Mouse (Mus musculus): ENCODE measurements around the gene Txndc11. TPM values are rescaled to one million over a fixed set of nuclear protein-coding genes. Genes with fewer than 3 reads are reported as not detected.
"Not testable (repeated sequence)": the region's sequence is repeated elsewhere in the genome, so short reads cannot be mapped to it uniquely, and the experiment has no call there.

Txndc11 gene
- total RNA-seq (2022) = 10 to 100 TPM; 41.3 to 57.6 (median 46.8) TPM

GRCm38 (mm10) chr16:11134348-11135344, at the start of gene Txndc11:
TSS of gene Txndc11 (minus strand) at chr16:11134650.
- peak; percentile 99 for DNase-seq

DNA sequence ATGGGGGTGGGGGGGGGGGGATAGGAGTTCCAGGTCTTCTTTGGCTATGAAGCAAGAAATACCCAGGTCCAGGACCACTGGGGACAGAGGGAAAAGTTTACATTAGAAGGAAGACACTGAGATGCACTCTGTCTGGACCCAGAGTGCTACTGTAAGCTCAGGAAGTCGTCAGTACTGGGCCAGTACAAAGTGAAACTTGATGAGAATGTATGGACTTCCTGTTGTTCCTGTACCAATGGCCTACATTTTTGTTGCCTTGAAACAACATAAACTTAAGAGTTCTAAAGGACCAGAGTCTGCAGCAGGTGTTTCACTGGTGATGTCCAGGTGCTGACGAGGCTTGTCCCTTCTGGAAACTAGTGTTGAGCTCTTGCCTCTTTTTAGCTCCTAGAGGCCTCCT, 43.0 kb upstream of the Txndc11 start:
- no peak for DNase-seq

GRCm38 (mm10) chr16:11176884-11177244, 42.4 kb upstream of the Txndc11 start:
- no peak for DNase-seq

DNA sequence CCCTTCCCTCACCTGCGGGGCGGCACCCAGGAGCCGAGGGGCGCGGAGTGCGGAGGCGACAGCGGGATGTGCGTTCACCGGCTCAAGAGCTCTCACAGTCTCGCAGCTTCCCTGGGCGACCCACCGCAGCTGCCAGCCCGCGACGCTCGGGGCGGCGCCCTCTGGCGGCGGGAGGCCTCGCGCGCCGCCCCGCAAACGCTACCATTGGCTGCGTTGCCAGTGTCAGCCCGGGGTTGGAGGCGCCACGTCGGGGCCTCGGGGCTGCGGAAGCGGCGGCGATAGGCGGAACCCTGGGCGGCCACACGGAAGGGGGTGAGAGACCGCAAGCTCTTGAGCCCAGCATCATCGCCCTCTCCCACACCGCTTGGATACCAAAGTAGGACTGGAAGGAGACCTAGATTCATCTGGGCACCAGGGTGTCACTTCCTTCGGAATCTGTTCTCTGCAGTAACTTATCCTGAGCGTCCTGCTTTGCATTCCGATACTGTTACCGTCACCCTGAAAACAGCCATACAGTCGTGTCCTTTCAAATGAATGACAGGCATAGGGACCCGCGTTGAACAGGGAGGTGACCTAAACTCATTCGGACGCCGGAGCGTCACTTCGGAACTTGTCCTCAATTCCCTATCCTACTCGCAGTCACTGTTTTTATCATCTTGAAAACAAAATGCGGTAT, 41.9 kb upstream of the Txndc11 start, which contains the start of gene Zc3h7a:
Gene Zc3h7a, minus strand, starts transcription at position 186 of the 676 bp plus-strand sequence.
- DNase-seq = peak; percentile 88

DNA sequence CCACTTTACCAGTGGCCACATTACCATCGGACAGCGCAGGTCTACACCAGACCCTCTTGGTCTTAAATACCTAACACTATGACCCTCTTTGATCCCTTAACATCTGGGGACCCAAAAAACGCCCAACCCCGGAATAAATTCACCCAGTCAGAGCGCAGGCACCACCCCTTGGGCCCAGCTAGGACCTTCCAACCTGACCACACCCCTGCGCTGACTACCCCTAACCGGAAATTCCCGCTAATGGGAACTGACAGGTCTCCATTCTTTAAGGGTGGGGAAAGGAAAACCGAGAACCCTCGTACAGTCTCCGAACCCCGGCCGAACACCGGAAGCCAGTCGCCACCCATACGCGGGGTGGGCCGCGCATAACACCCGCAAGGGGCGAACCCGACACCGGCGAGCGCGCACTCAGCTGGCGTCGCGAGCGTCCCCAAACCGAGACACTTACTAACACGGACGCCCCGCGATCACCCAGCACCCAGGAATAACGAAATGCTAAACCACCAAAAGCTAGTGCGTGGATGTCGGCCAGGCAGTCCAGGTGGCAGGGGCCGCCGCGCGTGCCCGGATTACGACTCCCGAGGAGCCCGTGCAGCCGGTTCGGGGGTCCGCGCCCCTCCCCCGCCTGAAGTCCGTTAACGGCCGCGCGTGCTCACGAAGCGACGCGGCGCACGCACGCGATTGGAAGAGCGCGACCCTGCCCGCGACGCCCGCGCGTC, 41.2 kb upstream of the Txndc11 start:
- peak; percentile 71 for DNase-seq

- DNase-seq = no peak
Observed at GRCm38 (mm10) chr16:11175100-11175488, 40.6 kb upstream of the Txndc11 start.

DNA sequence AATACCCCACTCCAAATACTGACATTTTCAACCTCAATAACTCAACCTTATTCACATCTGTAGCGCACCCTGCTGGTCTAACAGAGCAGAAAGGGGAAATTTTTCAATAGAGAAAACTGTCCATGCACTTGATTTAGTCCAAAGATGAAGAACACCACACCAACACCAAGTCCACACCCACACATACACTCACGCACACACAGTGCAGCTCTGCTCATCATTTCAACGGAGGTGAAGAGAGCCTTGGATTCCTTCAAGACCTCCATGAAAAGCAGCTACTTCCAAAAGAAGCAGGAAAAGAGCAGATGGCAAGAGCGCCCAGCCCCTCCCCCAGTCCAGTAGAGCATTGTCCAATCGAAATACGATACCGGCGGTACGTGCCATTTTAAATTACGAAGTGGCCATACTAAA, 40.2 kb upstream of the Txndc11 start:
- peak; percentile 42 for DNase-seq

DNA sequence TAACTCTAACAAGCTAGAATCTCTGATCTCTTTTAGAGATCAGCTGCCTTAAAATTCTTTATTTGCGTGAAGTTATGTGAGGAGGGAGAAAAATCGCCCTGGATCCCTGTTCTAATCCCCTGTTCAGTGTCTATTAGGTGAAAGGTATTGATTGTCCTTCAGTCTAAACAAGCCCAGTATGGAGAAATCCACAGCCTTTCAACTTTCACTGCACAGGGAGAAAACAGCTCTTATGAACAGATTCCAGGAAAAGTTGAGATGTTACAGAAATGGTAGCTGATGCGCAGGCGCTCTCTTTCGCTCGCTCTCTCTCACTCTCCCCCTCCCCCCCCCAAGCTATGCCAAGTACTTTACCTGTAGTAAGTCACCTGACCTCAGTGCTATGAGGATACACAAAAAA, 37.2 kb upstream of the Txndc11 start:
- DNase-seq = no peak

GRCm38 (mm10) chr16:11166431-11166830, 32.0 kb upstream of the Txndc11 start:
- DNase-seq = no peak

- DNase-seq = no peak
Observed at GRCm38 (mm10) chr16:11164695-11165255, 30.3 kb upstream of the Txndc11 start.

DNA sequence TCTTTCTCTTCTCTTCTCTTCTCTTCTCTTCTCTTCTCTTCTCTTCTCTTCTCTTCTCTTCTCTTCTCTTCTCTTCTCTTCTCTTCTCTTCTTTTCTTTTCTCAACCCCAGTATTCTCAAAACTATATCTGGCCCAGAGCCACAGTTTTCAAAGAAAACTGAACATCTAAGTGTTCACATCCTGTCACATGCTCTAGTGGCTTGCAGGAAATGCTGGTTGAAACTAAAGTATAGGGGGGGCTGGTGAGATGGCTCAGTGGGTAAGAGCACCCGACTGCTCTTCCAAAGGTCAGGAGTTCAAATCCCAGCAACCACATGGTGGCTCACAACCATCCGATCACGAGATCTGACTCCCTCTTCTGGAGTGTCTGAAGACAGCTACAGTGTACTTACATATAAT, 23.3 kb upstream of the Txndc11 start:
- not testable (repeated sequence) for DNase-seq

- no peak for DNase-seq
Observed at GRCm38 (mm10) chr16:11154500-11154899, 20.1 kb upstream of the Txndc11 start.

DNA sequence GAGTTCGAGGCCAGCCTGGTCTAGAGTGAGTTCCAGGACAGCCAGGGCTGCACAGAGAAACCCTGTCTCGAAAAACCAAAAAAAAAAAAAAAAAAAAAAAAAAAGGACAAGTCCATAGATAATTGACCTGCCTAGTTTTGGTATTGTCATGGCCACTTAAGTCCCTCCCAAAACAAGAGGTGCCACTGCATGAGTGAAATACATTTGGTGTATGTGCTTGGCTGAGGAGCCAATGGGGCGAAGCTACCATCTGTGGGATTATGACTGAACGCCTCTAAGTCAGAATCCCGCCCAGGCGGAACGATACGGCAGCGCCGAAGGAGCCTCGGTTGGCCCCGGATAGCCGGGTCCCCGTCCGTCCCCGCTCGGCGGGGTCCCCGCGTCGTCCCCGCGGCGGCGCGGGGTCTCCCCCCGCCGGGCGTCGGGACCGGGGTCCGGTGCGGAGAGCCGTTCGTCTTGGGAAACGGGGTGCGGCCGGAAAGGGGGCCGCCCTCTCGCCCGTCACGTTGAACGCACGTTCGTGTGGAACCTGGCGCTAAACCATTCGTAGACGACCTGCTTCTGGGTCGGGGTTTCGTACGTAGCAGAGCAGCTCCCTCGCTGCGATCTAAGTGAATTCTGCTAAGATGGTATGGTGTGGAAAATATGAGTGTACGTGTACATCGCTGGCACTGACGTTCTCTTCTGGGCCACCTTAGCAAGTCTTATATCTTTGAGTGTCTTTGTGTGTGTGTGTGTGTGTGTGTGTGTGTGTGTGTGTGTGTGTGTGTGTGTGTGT, 9.4 kb upstream of the Txndc11 start:
- peak; percentile 99 for DNase-seq

DNA sequence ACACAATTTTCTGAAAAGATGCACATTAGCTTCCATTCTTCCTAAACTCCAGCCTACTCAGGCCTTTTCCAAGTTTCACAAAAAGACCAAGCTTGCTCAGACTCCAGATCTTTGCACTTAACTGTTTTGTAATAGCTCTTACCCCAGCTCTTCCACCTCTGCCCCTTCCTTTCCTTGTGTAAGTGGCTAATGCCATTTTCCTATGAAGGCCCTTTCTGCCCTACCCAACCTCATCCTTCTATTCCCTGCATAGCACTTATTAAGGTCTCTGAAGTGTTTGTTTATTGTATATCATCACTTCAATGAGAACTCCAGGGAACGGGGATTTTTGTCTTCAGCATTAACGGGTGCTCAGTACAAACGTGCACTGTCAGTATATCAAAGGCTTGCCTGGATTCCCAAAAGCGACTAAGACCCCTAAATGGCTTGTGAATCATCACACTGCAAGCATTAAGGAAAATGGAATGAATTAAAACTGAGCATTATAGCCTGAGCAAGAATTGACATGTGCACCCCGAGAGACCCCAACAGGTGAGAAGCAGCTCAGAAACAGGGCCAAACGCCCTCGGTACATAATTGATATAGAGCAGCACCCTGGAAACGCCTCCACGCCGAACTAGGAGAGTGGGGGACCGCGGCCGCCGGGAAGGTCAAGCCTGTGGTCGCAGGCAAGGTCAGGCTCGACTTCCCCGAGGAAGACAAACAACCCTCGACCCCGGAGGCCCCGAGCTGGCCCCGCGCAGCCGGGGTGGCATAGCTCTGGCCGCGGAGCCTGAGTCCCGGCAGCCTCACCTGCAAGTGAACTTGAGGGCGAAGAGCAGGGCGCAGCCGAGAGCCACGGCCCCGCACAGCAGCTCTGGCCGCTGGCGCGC, 738 bp downstream of the Txndc11 start:
- DNase-seq = peak; percentile 42

DNA sequence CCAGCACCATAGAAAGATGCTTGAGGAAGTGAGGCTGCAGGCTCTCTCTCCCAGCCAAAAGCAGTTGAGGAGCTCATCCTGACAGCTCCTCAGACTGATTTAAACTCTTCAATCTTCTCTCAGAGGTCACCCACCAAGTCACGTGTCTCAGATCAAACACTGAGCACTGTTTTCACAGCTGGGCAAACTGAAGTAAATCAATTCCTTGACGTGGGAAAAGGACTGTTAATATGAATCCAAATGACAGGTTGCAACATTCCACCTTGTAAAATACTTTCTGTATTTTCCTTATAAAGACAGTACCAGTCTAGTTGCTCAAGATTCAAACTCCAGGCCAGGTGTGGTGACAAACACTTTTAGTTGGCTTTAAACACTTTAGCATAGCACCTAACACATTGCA, 1.6 kb downstream of the Txndc11 start:
- DNase-seq = no peak

- no peak for DNase-seq
Observed at GRCm38 (mm10) chr16:11128301-11128700, 6.1 kb downstream of the Txndc11 start.

- DNase-seq = no peak
Observed at GRCm38 (mm10) chr16:11125371-11125770, 9.1 kb downstream of the Txndc11 start.

GRCm38 (mm10) chr16:11124110-11124509, 10.3 kb downstream of the Txndc11 start:
- no peak for DNase-seq

- no peak for DNase-seq
Observed at GRCm38 (mm10) chr16:11122625-11123024, 11.8 kb downstream of the Txndc11 start.

- no peak for DNase-seq
Observed at GRCm38 (mm10) chr16:11109198-11109740, 25.2 kb downstream of the Txndc11 start.
